Mouse (Mus musculus): ENCODE data around the gene Bik. TPM values are rescaled to one million over a fixed set of nuclear protein-coding genes. Genes with fewer than 3 reads are reported as not detected.

The Bik gene
- polyA plus RNA-seq, 1 experiment from 2014 or later, result 16.1 TPM

GRCm38 (mm10) chr15:83509950-83510804, 16.5 kb upstream of the Bik start:
- Histone ChIP-seq H3K4me2 (ENCODE audit: low read length) (peak overlapping the region; percentile 88), H3K27me3 (ENCODE audit: insufficient read depth, low read length) (no peaks in the 10 kb centered on the region), H3K4me1 (replicated peaks; ENCODE audit: insufficient read depth, low read length) (no peaks in the 10 kb centered on the region), H3K4me3 (replicated peaks; ENCODE audit: low read depth, low read length) (peak overlapping the region; percentile 40), H3K9me3 (replicated peaks; ENCODE audit: low read length) (no peaks in the 10 kb centered on the region), H3K27ac (no peak overlapping the region), H3K9ac (ENCODE audit: low read depth, low read length) (peak overlapping the region; percentile 38; the same call in 1 of the 2 replicates), H3K36me3 (ENCODE audit: insufficient read depth, low read length) (no peaks in the 10 kb centered on the region)
- DNase-seq (ENCODE audit: low spot score) (no peak), ATAC-seq (replicated peaks; ENCODE audit: low FRiP score, low read depth) (peak; percentile 52; the same call in 1 of the 2 replicates)
- TF ChIP-seq CTCF (IDR thresholded peaks at IDR 0.05; ENCODE audit: low read depth), result no peak
- WGBS, result 24% methylated on average over 17 of the region's 17 CpGs

GRCm38 (mm10) chr15:83510805-83511405, 15.8 kb upstream of the Bik start, which contains the start of gene Ttll1:
Ttll1 (minus strand) TSS chr15:83510893.
- WGBS, result 12% methylated on average over 41 of the region's 41 CpGs
- no peak for TF ChIP-seq CTCF (IDR thresholded peaks at IDR 0.05; ENCODE audit: low read depth)

GRCm38 (mm10) chr15:83512489-83513281, 14.0 kb upstream of the Bik start:
- no peak overlapping the region for H3K27ac ChIP-seq
- H3K4me1 ChIP-seq (replicated peaks; ENCODE audit: insufficient read depth, low read length), result no peaks in the 10 kb centered on the region
- TF ChIP-seq CTCF (IDR thresholded peaks at IDR 0.05; ENCODE audit: low read depth), result no peak
- no peak overlapping the region for H3K4me3 ChIP-seq (replicated peaks; ENCODE audit: low read depth, low read length)
- 67% methylated on average over 13 of the region's 13 CpGs for WGBS
- no peak overlapping the region for H3K9ac ChIP-seq (ENCODE audit: low read depth, low read length)
- DNase-seq (ENCODE audit: low spot score), result no peak
- no peak overlapping the region for H3K4me2 ChIP-seq (ENCODE audit: low read length)
- H3K36me3 ChIP-seq (ENCODE audit: insufficient read depth, low read length), result no peaks in the 10 kb centered on the region
- ATAC-seq (replicated peaks; ENCODE audit: low FRiP score, low read depth), result no peak
- H3K27me3 ChIP-seq (ENCODE audit: insufficient read depth, low read length), result no peaks in the 10 kb centered on the region
- no peaks in the 10 kb centered on the region for H3K9me3 ChIP-seq (replicated peaks; ENCODE audit: low read length)

More at GRCm38 (mm10) chr15:83510805-83511405, 15.8 kb upstream of the Bik start, which contains the start of gene Ttll1:
- Histone ChIP-seq H3K4me3 (replicated peaks; ENCODE audit: low read depth, low read length) (peak within 1 kb of the TSS; percentile 40), H3K27ac (no peak within 1 kb of the TSS), H3K36me3 (ENCODE audit: insufficient read depth, low read length) (no peaks in the 10 kb centered on the region), H3K27me3 (ENCODE audit: insufficient read depth, low read length) (no peaks in the 10 kb centered on the region), H3K9me3 (replicated peaks; ENCODE audit: low read length) (no peaks in the 10 kb centered on the region), H3K9ac (ENCODE audit: low read depth, low read length) (peak within 1 kb of the TSS; percentile 38; the same call in 1 of the 2 replicates), H3K4me1 (replicated peaks; ENCODE audit: insufficient read depth, low read length) (no peaks in the 10 kb centered on the region), H3K4me2 (ENCODE audit: low read length) (peak within 1 kb of the TSS; percentile 88)
- DNase-seq (ENCODE audit: low spot score) (peak; percentile 95), ATAC-seq (replicated peaks; ENCODE audit: low FRiP score, low read depth) (peak; percentile 89)

GRCm38 (mm10) chr15:83515018-83515417, 11.6 kb upstream of the Bik start:
- no peak overlapping the region for H3K9ac ChIP-seq (ENCODE audit: low read depth, low read length)
- no peak overlapping the region for H3K27ac ChIP-seq
- no peak for ATAC-seq (replicated peaks; ENCODE audit: low FRiP score, low read depth)
- no peak overlapping the region for H3K4me3 ChIP-seq (replicated peaks; ENCODE audit: low read depth, low read length)
- DNase-seq (ENCODE audit: low spot score), result no peak
- TF ChIP-seq CTCF (IDR thresholded peaks at IDR 0.05; ENCODE audit: low read depth), result no peak
- H3K27me3 ChIP-seq (ENCODE audit: insufficient read depth, low read length), result no peaks in the 10 kb centered on the region
- 75% methylated on average over 5 of the region's 5 CpGs for WGBS
- H3K4me2 ChIP-seq (ENCODE audit: low read length), result no peak overlapping the region
- H3K4me1 ChIP-seq (replicated peaks; ENCODE audit: insufficient read depth, low read length), result 0 out of 2 replicates have a peak, but pooled peaks cover 6% of the 10 kb centered on the region
- H3K36me3 ChIP-seq (ENCODE audit: insufficient read depth, low read length), result no peaks in the 10 kb centered on the region
- H3K9me3 ChIP-seq (replicated peaks; ENCODE audit: low read length), result no peaks in the 10 kb centered on the region

GRCm38 (mm10) chr15:83518215-83519048, 8.2 kb upstream of the Bik start:
- Histone ChIP-seq H3K9ac (ENCODE audit: low read depth, low read length) (no peak overlapping the region), H3K4me1 (replicated peaks; ENCODE audit: insufficient read depth, low read length) (0 out of 2 replicates have a peak, but pooled peaks cover 6% of the 10 kb centered on the region), H3K4me2 (ENCODE audit: low read length) (peak overlapping the region; percentile 32; the same call in 1 of the 2 replicates), H3K4me3 (replicated peaks; ENCODE audit: low read depth, low read length) (no peak overlapping the region), H3K27me3 (ENCODE audit: insufficient read depth, low read length) (no peaks in the 10 kb centered on the region), H3K36me3 (ENCODE audit: insufficient read depth, low read length) (no peaks in the 10 kb centered on the region), H3K27ac (no peak overlapping the region), H3K9me3 (replicated peaks; ENCODE audit: low read length) (no peaks in the 10 kb centered on the region)
- ATAC-seq (replicated peaks; ENCODE audit: low FRiP score, low read depth) (peak; percentile 62; the same call in 1 of the 2 replicates), DNase-seq (ENCODE audit: low spot score) (peak; percentile 89)
- 28% methylated on average over 20 of the region's 20 CpGs for WGBS
- TF ChIP-seq CTCF (IDR thresholded peaks at IDR 0.05; ENCODE audit: low read depth), result peak; percentile 88

Measured in kidney, postnatal 0 days (tissue).